Mouse (Mus musculus): ENCODE measurements around the gene Tsen15.

GRCm38 (mm10) chr1:152422295-152422694 is 35.8 kb upstream of the Tsen15 start:
- TF ChIP-seq POLR2A (IDR thresholded peaks at IDR 0.05; ENCODE audit: insufficient read length, low read depth) (no peak), SRF (IDR thresholded peaks at IDR 0.05; ENCODE audit: control insufficient read depth, insufficient read length, low read depth) (no peak), CEBPB (IDR thresholded peaks at IDR 0.05; ENCODE audit: insufficient read depth, poor library complexity, severe bottlenecking) (no peak), TCF12 (IDR thresholded peaks at IDR 0.05; ENCODE audit: insufficient read depth, poor library complexity, severe bottlenecking) (no peak), MYOG (IDR thresholded peaks at IDR 0.05; ENCODE audit: control insufficient read depth in 1 of 3, insufficient read depth in 1 of 3, insufficient read length in 2 of 3, low read depth in 2 of 3) (no peak), MAX (IDR thresholded peaks at IDR 0.05; ENCODE audit: low read depth) (no peak)
